Comparison of ENCODE assay signal across 7 mouse cellular contexts in genomic region chr11:90029841-90030398, GRCm38 (mm10). TPM values are rescaled to one million over a fixed set of nuclear protein-coding genes. Genes with fewer than 3 reads are reported as not detected.
A peak's percentile ranks its signal among the peaks of the same experiment; 100 is the strongest.
DNase-seq lines count a peak whose midpoint lies in the region; ATAC-seq and TF ChIP-seq lines count a peak whose summit lies in the region.

Tmem100 (plus strand) TSS chr11:90030348.

- dilution Hi-C loops in CH12.LX (cut with MboI; ENCODE audit: extremely low pct_ligation_motif_present, extremely low pct_unique_long_range_greater_than_20kb, low sequenced_read_pairs) = no loop called here

- H3K4me2 ChIP-seq in CH12.LX (ENCODE audit: insufficient read depth, low read depth, poor library complexity, severe bottlenecking) = peak within 1 kb of the TSS; percentile 87
- peak within 1 kb of the TSS; percentile 68 for H3K4me2 ChIP-seq in heart, embryonic 15.5 days

- no peak for ATAC-seq in heart, embryonic 15.5 days (replicated peaks; ENCODE audit: insufficient number of reproducible peaks, insufficient read depth, low FRiP score, low read depth)
- 0 out of 2 replicates have a peak, but pooled peaks have one; percentile 4 for ATAC-seq in neutrophil, adult 5-6 weeks (ENCODE audit: extremely low read depth, insufficient number of reproducible peaks, low FRiP score, poor library complexity, severe bottlenecking)

- no peaks in the 10 kb centered on the region for H3K79me2 ChIP-seq in CH12.LX (replicated peaks; ENCODE audit: control insufficient read depth, extremely low read depth, insufficient read depth, poor library complexity, severe bottlenecking)

- H3K36me3 ChIP-seq in CH12.LX (replicated peaks in 1 of 2; ENCODE audit: control insufficient read depth in 1 of 2, insufficient read depth in 1 of 2, low read length in 1 of 2) = peaks cover 0 to under 1% of the 10 kb centered on the region in 2 experiments
- H3K36me3 ChIP-seq in heart, embryonic 15.5 days = no peaks in the 10 kb centered on the region
- peaks cover under 1% of the 10 kb centered on the region; the same call in 1 of the 2 replicates for H3K36me3 ChIP-seq in limb, embryonic 10.5 days

- no peak for TF ChIP-seq CTCF in CH12.LX (conservative IDR thresholded peaks at IDR 0.05 in 1 of 2, IDR thresholded peaks at IDR 0.05 in 1 of 2; ENCODE audit: low read depth in 2 of 2, low read length in 2 of 2)
- TF ChIP-seq CTCF in bone marrow, adult 2 months (IDR thresholded peaks at IDR 0.05; ENCODE audit: control insufficient read depth, insufficient read depth, low read length) = no peak

- TF ChIP-seq RAD21 in CH12.LX (IDR thresholded peaks at IDR 0.05; ENCODE audit: low read depth, low read length) = no peak

- no peak for DNase-seq in CH12.LX (ENCODE audit: extremely low read depth)
- no peak for DNase-seq in limb, embryonic 10.5 days (ENCODE audit: low spot score)
- no peak for DNase-seq in urinary bladder, postnatal 14 days (ENCODE audit: low spot score)
- no peak for DNase-seq in adrenal gland, postnatal 10 days

- H3K27me3 ChIP-seq in CH12.LX (replicated peaks) = peaks cover 6% of the 10 kb centered on the region
- H3K27me3 ChIP-seq in heart, embryonic 15.5 days = peaks cover 15% of the 10 kb centered on the region
- H3K27me3 ChIP-seq in limb, embryonic 10.5 days (ENCODE audit: low read depth, poor library complexity, severe bottlenecking) = peaks cover 33% of the 10 kb centered on the region

- in situ Hi-C loops in CH12.LX (cut with MboI; ENCODE audit: low pct_ligation_motif_present, low pct_unique_long_range_greater_than_20kb, low sequenced_read_pairs) = no loop called here

- TF ChIP-seq EP300 in CH12.LX (IDR thresholded peaks at IDR 0.05; ENCODE audit: low read length) = no peak

- H3K4me1 ChIP-seq in CH12.LX (ENCODE audit: control insufficient read depth in 1 of 2, insufficient read depth in 2 of 2) = peaks cover 15 to 55% of the 10 kb centered on the region in 2 experiments
- no peaks in the 10 kb centered on the region for H3K4me1 ChIP-seq in bone marrow, adult 2 months (ENCODE audit: control insufficient read depth, insufficient read depth, low read length)
- H3K4me1 ChIP-seq in heart, embryonic 15.5 days (replicated peaks) = peaks cover 24% of the 10 kb centered on the region
- peaks cover 56% of the 10 kb centered on the region for H3K4me1 ChIP-seq in limb, embryonic 10.5 days

- no peak within 1 kb of the TSS for H3K27ac ChIP-seq in CH12.LX (ENCODE audit: insufficient read depth, low read depth)
- no peak within 1 kb of the TSS for H3K27ac ChIP-seq in bone marrow, adult 2 months (ENCODE audit: control insufficient read depth, insufficient read depth, low read depth, low read length, poor library complexity)
- 0 out of 2 replicates have a peak within 1 kb of the TSS, but pooled peaks have one; percentile 24 for H3K27ac ChIP-seq in heart, embryonic 15.5 days
- peak within 1 kb of the TSS; percentile 43; the same call in 1 of the 2 replicates for H3K27ac ChIP-seq in limb, embryonic 10.5 days

- 0 out of 2 replicates have a peak within 1 kb of the TSS, but pooled peaks have one; percentile 9 for H3K9ac ChIP-seq in CH12.LX (ENCODE audit: insufficient read depth, low read depth)
- peak within 1 kb of the TSS; percentile 36 for H3K9ac ChIP-seq in heart, embryonic 15.5 days

- 23% methylated on average over 13 of the region's 13 CpGs for WGBS in bone marrow, adult 2 months
- 32% methylated on average over 13 of the region's 13 CpGs for WGBS in heart, embryonic 15.5 days
- whole genome bisulfite sequencing in limb, embryonic 10.5 days = 45% methylated on average over 13 of the region's 13 CpGs

- H3K4me3 ChIP-seq in CH12.LX (replicated peaks in 1 of 3; ENCODE audit: low read depth in 2 of 3, low read length in 2 of 3, poor library complexity in 1 of 3) = peak within 1 kb of the TSS; percentile 8 to 52 (median 47)
- peak within 1 kb of the TSS; percentile 51 for H3K4me3 ChIP-seq in bone marrow, adult 2 months (replicated peaks; ENCODE audit: control insufficient read depth, low read depth, low read length)
- H3K4me3 ChIP-seq in heart, embryonic 15.5 days = peak within 1 kb of the TSS; percentile 50
- H3K4me3 ChIP-seq in limb, embryonic 10.5 days = peak within 1 kb of the TSS; percentile 48

- H3K9me3 ChIP-seq in CH12.LX (replicated peaks; ENCODE audit: low read length) = no peaks in the 10 kb centered on the region
- H3K9me3 ChIP-seq in heart, embryonic 15.5 days (replicated peaks) = no peaks in the 10 kb centered on the region
- H3K9me3 ChIP-seq in limb, embryonic 10.5 days (replicated peaks) = no peaks in the 10 kb centered on the region

- TF ChIP-seq POLR2A in CH12.LX (IDR thresholded peaks at IDR 0.05; ENCODE audit: low read depth, low read length) = no peak
- no peak for TF ChIP-seq POLR2A in bone marrow, adult 2 months (IDR thresholded peaks at IDR 0.05; ENCODE audit: borderline replicate concordance, control insufficient read depth, low read depth, low read length)

TF ChIP-seq in CH12.LX, 34 proteins besides CTCF, POLR2A, EP300 and RAD21:
- TF ChIP-seq MYC (IDR thresholded peaks at IDR 0.05; ENCODE audit: low read depth, low read length) = peak; percentile 12; the same call in 1 of the 2 replicates
- TF ChIP-seq UBTF (IDR thresholded peaks at IDR 0.05; ENCODE audit: low read depth, low read length) = no peak

RNA-seq across cellular contexts. Expression of gene Tmem100, which starts in this region (rescaled TPM):
- total RNA-seq in CH12.LX (2012; rRNA removed) = 0.17 and 0.30 TPM in 2 replicates
- total RNA-seq in CH12.LX (2014; rRNA removed) = 1.0 and 1.2 TPM in 2 replicates
- polyA plus RNA-seq in CH12.LX (2012; ENCODE audit: insufficient read length, low read depth) = 3.5 and 3.6 TPM in 2 replicates
- 1.1 TPM in 1 of 2 replicates, not detected in the other for polyA plus RNA-seq in bone marrow, adult 2 months (2011; ENCODE audit: insufficient read depth, insufficient read length, low replicate concordance, missing spikeins)
- polyA plus RNA-seq in heart, embryonic 15.5 days (2015; fragmentation: Nextera tagmentation; extraction: Ambion mirVana) = 13.7 and 14.1 TPM in 2 replicates
- 7.1 and 8.7 TPM in 2 replicates for polyA plus RNA-seq in limb, embryonic 10.5 days (2016; fragmentation: Nextera tagmentation; extraction: Ambion mirVana)
- 0.37 and 0.70 TPM in 2 replicates for total RNA-seq in neutrophil, adult 5-6 weeks (2017)
- 1 to 10 TPM; 7.8 to 9.5 TPM for total RNA-seq in adrenal gland, postnatal 10 days (2021)

Comparison
In these comparisons a context has a peak if more than half of its experiments do, and no peak if none do; other contexts are left out.
1. Peak in ATAC-seq in neutrophil, adult 5-6 weeks; RNA of the gene not detected or under 1 TPM.
2. H3K27ac ChIP-seq: peak in heart, embryonic 15.5 days (single experiment) and limb, embryonic 10.5 days (single experiment); none in CH12.LX (single experiment) and bone marrow, adult 2 months (single experiment).
3. Peak in every context shown above with its lines, with median percentiles within 50 percentile points of each other: H3K4me3 ChIP-seq.